ENCODE assay signal across 8 mouse cellular contexts in genomic region chr7:101969694-101970428, GRCm38 (mm10). TPM values are rescaled to one million over a fixed set of nuclear protein-coding genes. Genes with fewer than 3 reads are reported as not detected.
DNase-seq lines count a peak whose midpoint lies in the region; ATAC-seq and TF ChIP-seq lines count a peak whose summit lies in the region.

No protein-coding gene starts in this region.

- intact Hi-C loops in left cerebral cortex, adult 2 months (cut with DNase I): loop anchor here (1.0 to 5.0 kb wide), 4 partner anchors 31 to 1333 kb away; partner anchors contain the start of gene Numa1

- peak overlapping the region; percentile 74 for H3K4me2 ChIP-seq in hindbrain, embryonic 16.5 days (ENCODE audit: low read length)

- peaks cover 23% of the 10 kb centered on the region for H3K4me1 ChIP-seq in hindbrain, embryonic 16.5 days (ENCODE audit: control insufficient read depth, insufficient read depth, low read depth, low read length)

- peak overlapping the region; percentile 82 for H3K4me3 ChIP-seq in hindbrain, embryonic 16.5 days (ENCODE audit: low read length)
- H3K4me3 ChIP-seq in left cerebral cortex, adult 2 months: peak overlapping the region; percentile 91
- H3K4me3 ChIP-seq in macrophage (ENCODE audit: inconsistent target): peak overlapping the region; percentile 65

- under 1% methylated on average over 30 of the region's 53 CpGs for WGBS in hindbrain, embryonic 16.5 days
- under 1% methylated on average over 43 of the region's 53 CpGs for WGBS in macrophage (ENCODE audit: missing documents)

- TF ChIP-seq CTCF in left cerebral cortex, adult 2 months (IDR thresholded peaks at IDR 0.05): no peak; the same call in 1 of the 2 replicates

- no peaks in the 10 kb centered on the region for H3K9me3 ChIP-seq in hindbrain, embryonic 16.5 days (ENCODE audit: control insufficient read depth, low read length)

- peak overlapping the region; percentile 100 for H3K27ac ChIP-seq in hindbrain, embryonic 16.5 days (ENCODE audit: low read depth, low read length)
- H3K27ac ChIP-seq in left cerebral cortex, adult 2 months: peak overlapping the region; percentile 98
- H3K27ac ChIP-seq in macrophage: peak overlapping the region; percentile 84

- H3K79me2 ChIP-seq in macrophage (ENCODE audit: inconsistent target): peaks cover 89% of the 10 kb centered on the region

- ATAC-seq in hindbrain, embryonic 16.5 days: peak; percentile 88

- H3K27me3 ChIP-seq in hindbrain, embryonic 16.5 days (replicated peaks; ENCODE audit: control insufficient read depth, insufficient read depth, low read length): no peaks in the 10 kb centered on the region

- H3K36me3 ChIP-seq in hindbrain, embryonic 16.5 days (ENCODE audit: control insufficient read depth, insufficient read depth, low read length): no peaks in the 10 kb centered on the region
- H3K36me3 ChIP-seq in macrophage (ENCODE audit: inconsistent target): no peaks in the 10 kb centered on the region

- peak overlapping the region; percentile 98 for H3K9ac ChIP-seq in hindbrain, embryonic 16.5 days (ENCODE audit: low read depth, low read length)

- peak; percentile 92 for DNase-seq in ZHBTc4 (ENCODE audit: low read depth, low spot score)
- DNase-seq in cerebellum, postnatal 4 days (ENCODE audit: low spot score in 2 of 2): peak; percentile 49 to 78
- peak; percentile 74 for DNase-seq in gastrocnemius, adult 18-20 months (ENCODE audit: low spot score)
- peak; percentile 85 for DNase-seq in left cerebral cortex, adult 2 months (ENCODE audit: extremely low spot score in 1 of 2, low spot score in 2 of 2)
- peak; percentile 62 for DNase-seq in retina, postnatal 7 days (ENCODE audit: low read depth, low spot score)
- peak; percentile 80 to 87 for DNase-seq in urinary bladder, adult 18-20 months (ENCODE audit: low spot score in 2 of 2)

RNA-seq across cellular contexts. Expression of gene Numa1, which starts 36.0 kb away (rescaled TPM):
- 10 to 100 TPM; 53.5 to 57.4 TPM for total RNA-seq in gastrocnemius, adult 18-20 months (2021)
- 32.7 and 38.9 TPM in 2 replicates for polyA plus RNA-seq in hindbrain, embryonic 16.5 days (2015; fragmentation: Nextera tagmentation; extraction: Ambion mirVana)
- 100 to 1,000 TPM in 1 of 2 experiments, 10 to 100 TPM in 1; 96.8 to 101 TPM for total RNA-seq in left cerebral cortex, adult 2 months (2021)
- 100 to 1,000 TPM in 22 of 26 experiments, 10 to 100 TPM in 4; 50.3 to 433 (median 216) TPM for total RNA-seq in macrophage (2018; cell fraction: chromatin; rRNA removed)
- 100 to 1,000 TPM in 5 of 26 experiments, 10 to 100 TPM in 21; 37.1 to 112 (median 63.3) TPM for total RNA-seq in macrophage (2018; cell fraction: cytosol; rRNA removed)
- 100 to 1,000 TPM in 11 of 26 experiments, 10 to 100 TPM in 15; 38.1 to 184 (median 91.0) TPM for total RNA-seq in macrophage (2018; cell fraction: nucleus; rRNA removed)
- polyA plus RNA-seq in macrophage (2018): 61.1 to 130 TPM (median 82.9 TPM) in 3 replicates

RNA-seq across cellular contexts. Expression of gene Lrrc51, which starts 36.2 kb away (rescaled TPM):
- total RNA-seq in gastrocnemius, adult 18-20 months (2021): 1 to 10 TPM; 4.0 to 4.3 TPM
- 11.6 and 15.0 TPM in 2 replicates for polyA plus RNA-seq in hindbrain, embryonic 16.5 days (2015; fragmentation: Nextera tagmentation; extraction: Ambion mirVana)
- total RNA-seq in left cerebral cortex, adult 2 months (2021): 1 to 10 TPM; 4.0 to 4.8 TPM
- total RNA-seq in macrophage (2018; cell fraction: chromatin; rRNA removed): 1 to 10 TPM in 19 of 26 experiments, under 1 TPM in 1, not detected in 6; 0.66 to 7.7 (median 2.6) TPM
- total RNA-seq in macrophage (2018; cell fraction: cytosol; rRNA removed): 1 to 10 TPM; 1.6 to 6.0 (median 3.1) TPM
- 10 to 100 TPM in 1 of 26 experiments, 1 to 10 TPM in 21, under 1 TPM in 1, not detected in 3; 0.97 to 10.3 (median 4.2) TPM for total RNA-seq in macrophage (2018; cell fraction: nucleus; rRNA removed)
- polyA plus RNA-seq in macrophage (2018): 1.2 to 2.8 TPM (median 2.0 TPM) in 3 replicates

RNA-seq across cellular contexts. Expression of gene Il18bp, which starts 48.6 kb away (rescaled TPM):
- total RNA-seq in gastrocnemius, adult 18-20 months (2021): 1 to 10 TPM; 1.5 to 2.3 TPM
- 4.1 and 4.7 TPM in 2 replicates for polyA plus RNA-seq in hindbrain, embryonic 16.5 days (2015; fragmentation: Nextera tagmentation; extraction: Ambion mirVana)
- total RNA-seq in left cerebral cortex, adult 2 months (2021): 10 to 100 TPM in 1 of 2 experiments, 1 to 10 TPM in 1; 8.5 to 10.2 TPM
- 100 to 1,000 TPM in 14 of 26 experiments, 10 to 100 TPM in 12; 30.6 to 291 (median 103) TPM for total RNA-seq in macrophage (2018; cell fraction: chromatin; rRNA removed)
- 100 to 1,000 TPM in 13 of 26 experiments, 10 to 100 TPM in 13; 46.8 to 451 (median 169) TPM for total RNA-seq in macrophage (2018; cell fraction: cytosol; rRNA removed)
- total RNA-seq in macrophage (2018; cell fraction: nucleus; rRNA removed): 100 to 1,000 TPM in 14 of 26 experiments, 10 to 100 TPM in 12; 47.1 to 360 (median 164) TPM
- 56.7 to 120 TPM (median 96.3 TPM) in 3 replicates for polyA plus RNA-seq in macrophage (2018)

Comparison
In these comparisons a context has a peak if more than half of its experiments do, and no peak if none do; other contexts are left out.
1. Peak in every context shown above with its lines: DNase-seq, ATAC-seq, H3K4me3 ChIP-seq and H3K27ac ChIP-seq.